Mouse (Mus musculus): ENCODE data around the gene Chrna5.

DNA sequence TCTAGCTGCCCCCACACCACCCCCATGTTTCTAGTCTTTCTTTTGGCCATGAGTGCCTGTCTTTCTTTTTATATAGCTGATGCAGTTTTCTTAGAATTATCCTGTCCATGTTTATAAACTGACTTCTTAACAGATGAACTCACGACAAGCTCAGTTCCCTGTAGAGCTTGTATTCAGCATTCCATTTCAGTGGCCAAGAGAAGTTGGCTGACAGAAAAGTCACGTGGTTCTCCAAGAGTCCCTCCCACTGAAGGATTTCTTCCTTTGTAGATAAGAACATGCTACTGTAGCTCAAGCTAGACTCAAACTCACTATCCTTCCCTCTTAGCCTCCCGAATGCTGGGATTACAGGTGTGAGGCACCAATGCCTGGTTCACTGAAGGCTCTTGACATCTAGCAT lies 36.2 kb downstream of the Chrna5 start:
- TF ChIP-seq POLR2A (IDR thresholded peaks at IDR 0.05; ENCODE audit: low read depth, low read length), result no peak
- no peak for TF ChIP-seq CTCF (conservative IDR thresholded peaks at IDR 0.05; ENCODE audit: insufficient read depth, insufficient read length, low read depth, low read length)
